Mouse (Mus musculus) 3T3-L1 (cell line): ENCODE measurements around the gene Stxbp6.
A peak's percentile ranks its signal among the peaks of the same experiment; 100 is the strongest.

ENCODE experiments used
- DNase-seq: peaks from one replicate; pipeline ENCODE4 v3.0.0-alpha.2; 2015; ENCODE audit warnings: low read depth, low spot score

Gene Stxbp6

DNA sequence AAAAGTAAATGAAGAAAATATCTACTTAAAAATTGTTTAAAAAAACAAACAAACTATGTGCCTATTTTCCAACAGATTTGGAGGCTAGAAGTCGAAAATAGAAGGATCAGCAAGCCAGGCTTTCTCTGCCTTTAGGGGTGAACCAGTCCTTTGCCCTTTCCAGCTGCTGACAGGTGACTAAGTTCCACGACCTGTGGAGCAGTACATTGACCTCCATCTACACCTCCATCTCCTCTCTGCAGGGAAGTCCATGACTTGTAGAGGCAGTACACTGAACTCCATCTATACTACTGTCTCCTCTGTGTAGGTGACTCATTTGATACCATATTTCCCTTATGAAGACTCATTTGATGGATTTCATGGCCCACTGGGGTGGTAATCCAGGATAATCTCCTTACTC lies 78.2 kb downstream of the Stxbp6 start:
- no peak for DNase-seq

DNA sequence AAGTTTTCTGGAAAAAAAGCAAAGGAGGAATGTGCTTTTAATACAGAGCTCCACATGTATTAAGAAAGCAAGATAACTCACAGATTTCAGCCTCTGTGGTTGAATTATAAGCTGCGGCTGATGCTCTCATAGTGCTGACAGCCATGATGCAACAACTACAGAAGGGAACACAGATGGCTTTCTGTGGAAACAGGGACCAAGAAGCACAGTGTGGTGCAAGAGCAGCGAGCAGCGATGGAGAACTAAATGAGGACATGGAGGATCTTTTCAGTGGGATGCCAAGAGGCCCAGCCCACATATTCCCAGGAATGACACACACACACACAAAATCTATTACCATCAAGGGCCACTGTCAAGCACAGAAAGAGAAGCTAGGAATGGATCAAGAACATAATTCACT lies 81.1 kb downstream of the Stxbp6 start:
- no peak for DNase-seq

GRCm38 (mm10) chr12:44992847-44993246 lies 81.7 kb downstream of the Stxbp6 start:
- no peak for DNase-seq

DNA sequence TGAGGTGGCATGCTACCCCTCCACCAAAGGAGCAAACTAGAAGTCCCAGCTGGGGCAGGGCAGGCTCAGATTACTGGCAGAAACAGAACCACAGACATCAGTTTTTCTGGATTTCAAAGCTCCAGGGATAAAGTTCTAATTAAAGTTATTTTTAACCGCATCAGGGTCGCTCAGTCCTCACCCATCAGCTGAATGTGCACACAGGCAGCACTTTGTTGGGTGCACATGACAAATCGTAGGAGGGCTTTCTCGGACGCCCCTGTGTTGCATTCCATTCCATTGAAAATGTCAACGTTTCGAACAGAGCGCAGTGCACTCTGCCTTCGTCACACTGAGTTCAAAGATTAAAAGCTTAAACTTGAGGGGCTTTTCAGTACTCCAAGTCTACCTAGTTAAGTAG lies 84.1 kb downstream of the Stxbp6 start:
- DNase-seq, result no peak

DNA sequence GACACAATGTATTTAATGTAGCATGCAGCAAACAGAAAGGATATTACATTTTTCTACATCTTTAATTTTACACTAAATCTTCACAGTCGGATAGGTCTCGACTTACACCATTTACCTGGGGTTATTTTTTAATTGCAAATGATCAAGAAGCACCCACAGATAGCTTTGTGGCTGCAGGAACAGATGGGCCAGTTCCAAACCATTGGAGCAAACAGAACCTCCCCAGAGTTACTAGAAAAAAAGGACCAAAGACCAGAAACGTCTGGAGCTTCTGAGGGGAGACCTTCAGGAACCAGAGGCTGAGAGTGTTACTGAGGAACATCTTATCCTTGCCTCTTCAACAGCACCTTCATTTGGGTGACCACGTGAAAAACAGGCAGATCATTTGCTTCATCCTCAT lies 85.5 kb downstream of the Stxbp6 start:
- no peak for DNase-seq

- DNase-seq, result peak; percentile 12
These were observed 86.7 kb downstream of the Stxbp6 start for GRCm38 (mm10) chr12:44987762-44988161.

GRCm38 (mm10) chr12:44979316-44979848 lies 95.1 kb downstream of the Stxbp6 start:
- DNase-seq, result no peak

- DNase-seq, result no peak
These were observed 99.2 kb downstream of the Stxbp6 start for GRCm38 (mm10) chr12:44975266-44975665.

- DNase-seq, result no peak
These were observed 103.0 kb downstream of the Stxbp6 start for GRCm38 (mm10) chr12:44971477-44971876.

DNA sequence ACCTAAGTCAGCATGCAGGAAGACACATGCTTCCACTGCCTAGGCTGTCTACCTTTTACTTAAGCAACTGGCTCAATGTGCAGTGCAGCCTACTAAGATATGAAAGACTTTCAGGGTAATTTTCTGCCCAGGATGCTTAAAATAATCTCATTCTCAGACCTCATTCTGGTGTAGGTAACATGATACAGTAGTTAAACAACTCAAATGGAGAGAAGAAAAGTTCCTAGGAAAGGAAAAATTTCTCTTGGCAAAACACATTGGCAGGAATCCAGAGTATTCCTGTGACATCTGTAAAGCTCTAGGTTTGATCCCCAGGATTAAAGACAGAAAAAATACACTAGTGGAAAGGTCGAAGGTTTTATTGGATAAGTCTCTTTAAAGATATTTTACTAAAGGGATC lies 107.1 kb downstream of the Stxbp6 start:
- no peak for DNase-seq

DNA sequence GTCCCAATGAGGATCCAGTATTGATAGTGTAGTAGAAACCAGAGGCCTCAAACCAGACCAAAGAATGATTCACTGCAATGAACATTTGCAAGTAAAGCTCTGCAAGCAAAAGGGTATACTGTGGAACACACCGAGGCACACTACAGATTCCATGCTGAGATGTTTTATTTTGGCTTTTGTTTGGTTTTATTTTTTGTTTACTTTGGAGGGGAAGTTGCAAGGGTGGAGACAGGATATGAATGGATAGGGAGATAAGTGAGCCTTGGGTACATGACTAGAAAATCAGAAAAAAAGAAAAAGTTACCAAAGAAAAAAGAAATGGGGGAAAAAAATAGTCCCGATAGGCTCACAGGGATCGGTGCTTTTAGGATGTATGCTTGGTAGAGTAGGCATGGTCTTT lies 117.0 kb downstream of the Stxbp6 start:
- no peak for DNase-seq

DNA sequence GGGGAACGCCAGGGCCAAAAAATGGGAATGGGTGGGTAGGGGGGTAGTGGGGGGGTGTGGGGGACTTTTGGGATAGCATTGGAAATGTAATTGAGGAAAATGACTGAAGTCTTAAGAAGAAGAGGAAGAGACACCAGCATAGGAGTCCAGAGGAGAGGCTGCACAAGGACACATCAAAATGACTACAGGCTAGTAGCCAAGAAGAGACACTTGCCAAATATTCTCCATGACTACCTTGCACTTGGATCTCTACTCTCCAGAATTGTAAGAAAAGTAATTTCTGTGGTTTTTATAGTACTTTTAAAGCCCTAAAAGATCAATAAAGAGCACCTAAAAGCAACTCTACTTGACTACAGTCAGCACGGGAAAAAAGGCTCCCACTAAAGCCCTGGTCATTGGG lies 121.4 kb downstream of the Stxbp6 start:
- DNase-seq, result no peak

GRCm38 (mm10) chr12:44952072-44952471 lies 122.4 kb downstream of the Stxbp6 start:
- DNase-seq, result no peak

DNA sequence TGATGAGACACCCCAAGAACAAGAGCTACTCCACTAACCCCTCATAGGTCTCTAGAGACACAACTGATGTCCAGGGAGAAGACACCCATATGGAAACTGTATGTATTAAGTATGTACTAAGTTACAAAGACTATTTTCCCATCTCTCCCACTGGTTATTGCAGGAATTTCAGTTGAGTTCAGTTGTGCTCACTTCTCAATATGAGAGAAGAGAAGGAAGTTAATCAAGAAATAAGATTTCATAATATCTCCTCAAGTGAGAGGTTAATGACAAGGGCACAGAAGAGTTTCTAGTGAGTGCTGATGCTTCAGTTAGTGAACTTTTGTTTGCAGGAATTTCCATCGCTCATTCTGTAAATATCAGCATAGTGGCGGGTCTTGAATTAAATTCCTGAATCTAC lies 124.0 kb downstream of the Stxbp6 start:
- no peak for DNase-seq

DNA sequence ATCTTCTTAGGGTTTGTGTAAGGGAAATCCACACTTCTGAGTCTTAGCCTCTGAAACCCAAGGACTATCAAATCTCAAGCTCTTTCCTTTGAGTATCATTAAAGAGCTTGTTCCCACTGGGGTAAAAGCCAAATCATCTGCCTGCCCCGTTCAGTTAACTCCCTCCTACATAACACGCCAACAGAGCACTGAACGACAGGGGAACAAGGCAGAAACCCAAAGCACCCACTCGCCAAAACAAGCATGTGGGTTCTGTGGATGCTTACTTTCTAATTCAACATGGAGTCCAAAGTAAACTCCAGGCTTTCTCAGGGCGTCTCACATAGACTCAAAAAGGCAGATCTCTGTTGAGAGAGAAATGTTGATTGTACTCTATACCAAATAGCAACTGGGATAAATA lies 126.7 kb downstream of the Stxbp6 start:
- DNase-seq, result no peak

- DNase-seq, result no peak
These were observed 134.2 kb downstream of the Stxbp6 start for GRCm38 (mm10) chr12:44940325-44940724.

DNA sequence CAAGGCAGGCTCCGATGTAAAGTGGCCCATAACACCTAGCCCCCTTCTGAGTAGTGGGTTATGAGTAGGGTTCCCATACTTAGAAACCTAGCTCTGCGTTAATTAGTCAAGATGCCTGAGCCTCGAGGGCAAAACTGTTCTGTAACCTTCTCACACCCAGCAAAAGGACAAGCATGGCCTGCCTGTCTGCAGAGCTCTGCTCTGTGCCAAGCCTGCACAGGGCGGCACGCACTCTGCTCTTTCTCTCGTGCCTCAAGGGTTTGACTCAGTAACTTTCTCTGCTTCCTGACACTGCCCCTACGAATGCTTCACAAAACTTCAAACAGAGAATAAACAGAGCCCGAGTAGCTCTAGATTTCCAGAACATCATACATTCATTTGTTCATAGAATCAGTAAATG lies 135.4 kb downstream of the Stxbp6 start:
- no peak for DNase-seq

- no peak for DNase-seq
These were observed 141.6 kb downstream of the Stxbp6 start for GRCm38 (mm10) chr12:44932954-44933353.

- no peak for DNase-seq
These were observed 142.8 kb downstream of the Stxbp6 start for GRCm38 (mm10) chr12:44931716-44932115.

DNA sequence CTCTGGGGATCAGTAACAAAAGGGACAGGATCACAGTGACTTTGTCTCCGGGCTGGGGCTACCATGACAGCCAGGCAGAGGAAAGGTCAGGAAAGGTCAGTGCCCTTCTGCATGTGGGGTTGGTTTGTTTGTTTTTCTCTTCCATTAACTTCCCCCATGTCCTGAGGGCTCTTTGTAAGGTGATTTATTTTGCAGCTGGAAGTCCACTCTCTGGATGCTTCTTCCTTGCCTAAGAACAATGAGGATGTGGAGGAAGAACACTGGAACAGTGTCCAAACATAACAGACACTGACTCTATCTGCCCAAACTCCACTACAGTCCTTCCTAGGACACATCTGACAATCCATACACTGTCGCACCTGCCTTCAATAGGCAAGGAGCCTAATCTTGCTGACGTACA lies 146.1 kb downstream of the Stxbp6 start:
- DNase-seq, result no peak

DNA sequence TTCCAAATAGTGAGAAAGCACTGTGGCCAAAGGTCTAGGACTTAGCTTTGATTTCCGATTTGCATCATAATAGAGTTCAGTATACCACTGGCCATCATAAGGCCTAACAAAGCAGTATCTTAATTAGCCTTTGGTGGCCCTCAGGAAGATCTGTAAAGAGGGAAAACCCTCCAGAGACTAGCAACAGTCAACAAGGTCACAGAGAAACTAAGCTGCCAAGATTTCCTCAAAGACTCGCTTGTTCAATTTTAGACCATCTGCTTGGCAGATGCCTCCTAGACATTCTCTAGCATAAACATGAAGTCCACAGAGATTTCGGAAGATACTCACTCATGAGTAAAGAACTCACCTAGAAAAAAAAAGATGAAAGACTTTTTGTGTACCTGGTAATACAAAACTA lies 148.6 kb downstream of the Stxbp6 start:
- DNase-seq, result no peak

GRCm38 (mm10) chr12:44923273-44923672 lies 151.2 kb downstream of the Stxbp6 start:
- no peak for DNase-seq

DNA sequence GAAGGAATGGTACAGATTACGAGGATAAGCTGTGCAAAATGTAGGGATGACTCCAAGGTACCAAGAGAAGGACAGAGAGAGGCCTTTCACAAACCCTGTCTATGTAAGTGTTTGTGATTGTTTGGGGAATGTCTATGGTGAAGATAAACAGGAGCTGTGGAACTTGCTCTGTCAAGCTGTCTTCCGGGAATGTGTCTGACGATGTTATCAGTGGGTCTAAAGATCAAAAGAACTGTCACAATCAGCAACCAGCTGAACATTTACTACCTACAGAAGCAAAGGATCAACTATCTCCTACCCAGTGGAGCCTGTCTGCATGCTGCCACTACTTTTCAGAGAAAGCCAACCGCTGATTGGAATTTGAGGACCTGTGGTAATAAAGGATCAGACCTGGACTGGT lies 152.3 kb downstream of the Stxbp6 start:
- DNase-seq, result no peak

- DNase-seq, result no peak
These were observed 154.9 kb downstream of the Stxbp6 start for GRCm38 (mm10) chr12:44919613-44920012.
